Mouse (Mus musculus): ENCODE data around the gene Mroh9. TPM values are rescaled to one million over a fixed set of nuclear protein-coding genes. Genes with fewer than 3 reads are reported as not detected.

Gene Mroh9
- polyA plus RNA-seq, 1 experiment: not detected

GRCm38 (mm10) chr1:163091438-163092155 lies 6.1 kb upstream of the Mroh9 start:
- TF ChIP-seq CTCF (IDR thresholded peaks at IDR 0.05; ENCODE audit: extremely low read depth, insufficient read depth, low read length) (peak; percentile 21; the same call in 1 of the 2 replicates), POLR2A (IDR thresholded peaks at IDR 0.05; ENCODE audit: extremely low read depth, insufficient read depth, low read length) (no peak)
- H3K4me3 ChIP-seq (ENCODE audit: insufficient read depth, low read length): no peak overlapping the region
- H3K4me1 ChIP-seq (ENCODE audit: control insufficient read depth, insufficient read depth, low read length): no peaks in the 10 kb centered on the region
- H3K27ac ChIP-seq (ENCODE audit: insufficient read depth, low read length): no peak overlapping the region

GRCm38 (mm10) chr1:163070502-163070901 lies 15.0 kb downstream of the Mroh9 start:
- peak; percentile 76 for TF ChIP-seq CTCF (IDR thresholded peaks at IDR 0.05; ENCODE audit: extremely low read depth, insufficient read depth, low read length)
- no peak for TF ChIP-seq POLR2A (IDR thresholded peaks at IDR 0.05; ENCODE audit: extremely low read depth, insufficient read depth, low read length)
- Histone ChIP-seq H3K27ac (ENCODE audit: insufficient read depth, low read length) (no peak overlapping the region), H3K4me1 (ENCODE audit: control insufficient read depth, insufficient read depth, low read length) (no peaks in the 10 kb centered on the region), H3K4me3 (ENCODE audit: insufficient read depth, low read length) (no peak overlapping the region)

- Histone ChIP-seq H3K4me3 (ENCODE audit: insufficient read depth, low read length) (no peak overlapping the region), H3K4me1 (ENCODE audit: control insufficient read depth, insufficient read depth, low read length) (no peaks in the 10 kb centered on the region), H3K27ac (ENCODE audit: insufficient read depth, low read length) (no peak overlapping the region)
- TF ChIP-seq CTCF (IDR thresholded peaks at IDR 0.05; ENCODE audit: extremely low read depth, insufficient read depth, low read length) (no peak), POLR2A (IDR thresholded peaks at IDR 0.05; ENCODE audit: extremely low read depth, insufficient read depth, low read length) (no peak)
Measured at GRCm38 (mm10) chr1:163060381-163060780, 25.1 kb downstream of the Mroh9 start.

GRCm38 (mm10) chr1:163057363-163057762 lies 28.1 kb downstream of the Mroh9 start:
- H3K4me3 ChIP-seq (ENCODE audit: insufficient read depth, low read length): no peak overlapping the region
- no peak overlapping the region for H3K27ac ChIP-seq (ENCODE audit: insufficient read depth, low read length)
- no peaks in the 10 kb centered on the region for H3K4me1 ChIP-seq (ENCODE audit: control insufficient read depth, insufficient read depth, low read length)
- TF ChIP-seq POLR2A (IDR thresholded peaks at IDR 0.05; ENCODE audit: extremely low read depth, insufficient read depth, low read length): no peak
- TF ChIP-seq CTCF (IDR thresholded peaks at IDR 0.05; ENCODE audit: extremely low read depth, insufficient read depth, low read length): peak; percentile 61

GRCm38 (mm10) chr1:163055629-163056028 lies 29.8 kb downstream of the Mroh9 start:
- TF ChIP-seq POLR2A (IDR thresholded peaks at IDR 0.05; ENCODE audit: extremely low read depth, insufficient read depth, low read length) (no peak), CTCF (IDR thresholded peaks at IDR 0.05; ENCODE audit: extremely low read depth, insufficient read depth, low read length) (no peak)
- H3K27ac ChIP-seq (ENCODE audit: insufficient read depth, low read length): no peak overlapping the region
- no peaks in the 10 kb centered on the region for H3K4me1 ChIP-seq (ENCODE audit: control insufficient read depth, insufficient read depth, low read length)
- no peak overlapping the region for H3K4me3 ChIP-seq (ENCODE audit: insufficient read depth, low read length)

- H3K4me3 ChIP-seq (ENCODE audit: insufficient read depth, low read length): no peak overlapping the region
- no peak for TF ChIP-seq POLR2A (IDR thresholded peaks at IDR 0.05; ENCODE audit: extremely low read depth, insufficient read depth, low read length)
- no peak for TF ChIP-seq CTCF (IDR thresholded peaks at IDR 0.05; ENCODE audit: extremely low read depth, insufficient read depth, low read length)
- H3K27ac ChIP-seq (ENCODE audit: insufficient read depth, low read length): no peak overlapping the region
- no peaks in the 10 kb centered on the region for H3K4me1 ChIP-seq (ENCODE audit: control insufficient read depth, insufficient read depth, low read length)
Measured at GRCm38 (mm10) chr1:163023075-163023474, 62.4 kb downstream of the Mroh9 start.

- Histone ChIP-seq H3K4me1 (ENCODE audit: control insufficient read depth, insufficient read depth, low read length) (no peaks in the 10 kb centered on the region), H3K4me3 (ENCODE audit: insufficient read depth, low read length) (no peak overlapping the region), H3K27ac (ENCODE audit: insufficient read depth, low read length) (no peak overlapping the region)
- no peak for TF ChIP-seq POLR2A (IDR thresholded peaks at IDR 0.05; ENCODE audit: extremely low read depth, insufficient read depth, low read length)
- no peak for TF ChIP-seq CTCF (IDR thresholded peaks at IDR 0.05; ENCODE audit: extremely low read depth, insufficient read depth, low read length)
Measured at GRCm38 (mm10) chr1:163009220-163009619, 76.2 kb downstream of the Mroh9 start.

GRCm38 (mm10) chr1:163003496-163003895 lies 82.0 kb downstream of the Mroh9 start:
- Histone ChIP-seq H3K4me1 (ENCODE audit: control insufficient read depth, insufficient read depth, low read length) (no peaks in the 10 kb centered on the region), H3K27ac (ENCODE audit: insufficient read depth, low read length) (no peak overlapping the region), H3K4me3 (ENCODE audit: insufficient read depth, low read length) (no peak overlapping the region)
- no peak for TF ChIP-seq CTCF (IDR thresholded peaks at IDR 0.05; ENCODE audit: extremely low read depth, insufficient read depth, low read length)
- TF ChIP-seq POLR2A (IDR thresholded peaks at IDR 0.05; ENCODE audit: extremely low read depth, insufficient read depth, low read length): no peak

- Histone ChIP-seq H3K4me1 (ENCODE audit: control insufficient read depth, insufficient read depth, low read length) (no peaks in the 10 kb centered on the region), H3K4me3 (ENCODE audit: insufficient read depth, low read length) (no peak overlapping the region), H3K27ac (ENCODE audit: insufficient read depth, low read length) (no peak overlapping the region)
- TF ChIP-seq POLR2A (IDR thresholded peaks at IDR 0.05; ENCODE audit: extremely low read depth, insufficient read depth, low read length) (no peak), CTCF (IDR thresholded peaks at IDR 0.05; ENCODE audit: extremely low read depth, insufficient read depth, low read length) (no peak)
Measured at GRCm38 (mm10) chr1:163001271-163001829, 84.1 kb downstream of the Mroh9 start.

- Histone ChIP-seq H3K27ac (ENCODE audit: insufficient read depth, low read length) (no peak overlapping the region), H3K4me3 (ENCODE audit: insufficient read depth, low read length) (no peak overlapping the region), H3K4me1 (ENCODE audit: control insufficient read depth, insufficient read depth, low read length) (no peaks in the 10 kb centered on the region)
- TF ChIP-seq CTCF (IDR thresholded peaks at IDR 0.05; ENCODE audit: extremely low read depth, insufficient read depth, low read length) (no peak), POLR2A (IDR thresholded peaks at IDR 0.05; ENCODE audit: extremely low read depth, insufficient read depth, low read length) (no peak)
Measured at GRCm38 (mm10) chr1:162987546-162987945, 97.9 kb downstream of the Mroh9 start.

Data from cortical plate, adult 2 months (tissue).